Mouse (Mus musculus) hindbrain, embryonic 10.5 days (tissue): ENCODE measurements around the gene Dppa2. TPM values are rescaled to one million over a fixed set of nuclear protein-coding genes. Genes with fewer than 3 reads are reported as not detected.

ENCODE experiments used
- DNase-seq: peaks from one replicate; pipeline ENCODE4 v3.0.0-alpha.2; 2017; ENCODE audit warnings: low spot score
- H3K27ac ChIP-seq: fragments of 300-500 bp; sonication (generic); 2 replicates; pipeline ENCODE4 v1.5.1; 2016; ENCODE audit warnings: mild to moderate bottlenecking, moderate library complexity
- H3K27me3 ChIP-seq: fragments of 300-500 bp; sonication (generic); 2 replicates; pipeline ENCODE4 v1.6.1; 2016; ENCODE audit warnings: mild to moderate bottlenecking; ENCODE audit not compliant: poor library complexity, insufficient read depth, severe bottlenecking
- H3K36me3 ChIP-seq: fragments of 300-500 bp; sonication (generic); 2 replicates; pipeline ENCODE4 v1.6.1; 2016; ENCODE audit warnings: mild to moderate bottlenecking, moderate library complexity
- H3K4me1 ChIP-seq: fragments of 300-500 bp; sonication (generic); replicated peaks from 2 replicates; pipeline ENCODE4 v1.6.1; 2016; ENCODE audit warnings: mild to moderate bottlenecking
- H3K4me3 ChIP-seq: fragments of 300-500 bp; sonication (generic); 2 replicates; pipeline ENCODE4 v1.5.1; 2016; ENCODE audit warnings: mild to moderate bottlenecking, moderate library complexity
- H3K9me3 ChIP-seq: fragments of 300-500 bp; sonication (generic); 2 replicates; pipeline ENCODE4 v1.6.1; 2016; ENCODE audit warnings: mild to moderate bottlenecking, moderate library complexity
- WGBS: fragments of 180-500 bp; shearing (Covaris S2); methylation state at CpG from one replicate; pipeline ENCODE4 v1.1.7; 2016; 5-methylcytosine and 5-hydroxymethylcytosine counted together
- polyA plus RNA-seq: library from polyadenylated mRNA; unstranded; fragments of >200 nt; fragmentation: Nextera tagmentation; extraction: Ambion mirVana; gene quantifications from 2 replicates; pipeline ENCODE4 v1.2.1, GENCODE M21; 2016

Dppa2 gene
- not detected in 2 replicates for polyA plus RNA-seq

GRCm38 (mm10) chr16:48303509-48303908 lies at the start of gene Dppa2:
Gene Dppa2, plus strand, starts transcription at chr16:48303908.
- Histone ChIP-seq H3K9me3 (no peaks in the 10 kb centered on the region), H3K4me1 (no peaks in the 10 kb centered on the region), H3K27me3 (no peaks in the 10 kb centered on the region), H3K4me3 (no peak within 1 kb of the TSS), H3K36me3 (no peaks in the 10 kb centered on the region), H3K27ac (no peak within 1 kb of the TSS)
- DNase-seq: no peak
- WGBS: 83% methylated on average over 7 of the region's 7 CpGs

- Histone ChIP-seq H3K36me3 (no peaks in the 10 kb centered on the region), H3K27ac (no peak overlapping the region), H3K27me3 (no peaks in the 10 kb centered on the region), H3K9me3 (0 out of 2 replicates have a peak, but pooled peaks cover 5% of the 10 kb centered on the region), H3K4me1 (no peaks in the 10 kb centered on the region), H3K4me3 (no peak overlapping the region)
- 93% methylated on average over 5 of the region's 5 CpGs for WGBS
- DNase-seq: no peak
These were observed 49.1 kb upstream of the Dppa2 start for GRCm38 (mm10) chr16:48254584-48254983.

GRCm38 (mm10) chr16:48259519-48259918 lies 44.2 kb upstream of the Dppa2 start:
- Histone ChIP-seq H3K4me3 (no peak overlapping the region), H3K36me3 (no peaks in the 10 kb centered on the region), H3K9me3 (0 out of 2 replicates have a peak, but pooled peaks cover 5% of the 10 kb centered on the region), H3K27me3 (no peaks in the 10 kb centered on the region), H3K4me1 (no peaks in the 10 kb centered on the region), H3K27ac (no peak overlapping the region)
- 95% methylated on average over 4 of the region's 4 CpGs for WGBS
- DNase-seq: no peak

- no peak overlapping the region for H3K27ac ChIP-seq
- no peaks in the 10 kb centered on the region for H3K27me3 ChIP-seq
- no peak for DNase-seq
- 78% methylated on average over 1 of the region's 1 CpGs for WGBS
- no peak overlapping the region for H3K4me3 ChIP-seq
- no peaks in the 10 kb centered on the region for H3K36me3 ChIP-seq
- no peaks in the 10 kb centered on the region for H3K9me3 ChIP-seq
- H3K4me1 ChIP-seq: no peaks in the 10 kb centered on the region
These were observed 40.8 kb upstream of the Dppa2 start for GRCm38 (mm10) chr16:48262901-48263300.

- no peak for DNase-seq
- H3K27me3 ChIP-seq: no peaks in the 10 kb centered on the region
- WGBS: 88% methylated on average over 4 of the region's 4 CpGs
- no peaks in the 10 kb centered on the region for H3K36me3 ChIP-seq
- no peaks in the 10 kb centered on the region for H3K4me1 ChIP-seq
- no peak overlapping the region for H3K27ac ChIP-seq
- no peak overlapping the region for H3K4me3 ChIP-seq
- no peaks in the 10 kb centered on the region for H3K9me3 ChIP-seq
These were observed 37.9 kb upstream of the Dppa2 start for GRCm38 (mm10) chr16:48265856-48266255.

GRCm38 (mm10) chr16:48276940-48277339 lies 26.8 kb upstream of the Dppa2 start:
- H3K9me3 ChIP-seq: 0 out of 2 replicates have a peak, but pooled peaks cover 2% of the 10 kb centered on the region
- no peaks in the 10 kb centered on the region for H3K4me1 ChIP-seq
- H3K27ac ChIP-seq: no peak overlapping the region
- H3K4me3 ChIP-seq: no peak overlapping the region
- no peaks in the 10 kb centered on the region for H3K27me3 ChIP-seq
- WGBS: 78% methylated on average over 4 of the region's 4 CpGs
- no peaks in the 10 kb centered on the region for H3K36me3 ChIP-seq
- no peak for DNase-seq

GRCm38 (mm10) chr16:48280883-48281282 lies 22.8 kb upstream of the Dppa2 start:
- 97% methylated on average over 4 of the region's 4 CpGs for WGBS
- no peaks in the 10 kb centered on the region for H3K27me3 ChIP-seq

GRCm38 (mm10) chr16:48282801-48283200 lies 20.9 kb upstream of the Dppa2 start:
- Histone ChIP-seq H3K4me1 (no peaks in the 10 kb centered on the region), H3K9me3 (no peaks in the 10 kb centered on the region), H3K27ac (no peak overlapping the region), H3K36me3 (no peaks in the 10 kb centered on the region), H3K27me3 (no peaks in the 10 kb centered on the region), H3K4me3 (no peak overlapping the region)
- no peak for DNase-seq
- 77% methylated on average over 1 of the region's 1 CpGs for WGBS

More at GRCm38 (mm10) chr16:48280883-48281282, 22.8 kb upstream of the Dppa2 start:
- Histone ChIP-seq H3K36me3 (no peaks in the 10 kb centered on the region), H3K4me1 (no peaks in the 10 kb centered on the region), H3K27ac (no peak overlapping the region), H3K4me3 (no peak overlapping the region), H3K9me3 (no peaks in the 10 kb centered on the region)
- DNase-seq: no peak

- Histone ChIP-seq H3K27me3 (no peaks in the 10 kb centered on the region), H3K27ac (no peak within 1 kb of the TSS), H3K4me3 (no peak within 1 kb of the TSS), H3K36me3 (no peaks in the 10 kb centered on the region), H3K9me3 (no peaks in the 10 kb centered on the region), H3K4me1 (no peaks in the 10 kb centered on the region)
- WGBS: 79% methylated on average over 4 of the region's 4 CpGs
- DNase-seq: no peak
These were observed 20.2 kb upstream of the Dppa2 start, which contains the start of gene Dppa4 for GRCm38 (mm10) chr16:48283517-48283916. Gene Dppa4, plus strand, starts transcription at chr16:48283733.

GRCm38 (mm10) chr16:48285517-48285916 lies 18.2 kb upstream of the Dppa2 start:
- DNase-seq: no peak
- Histone ChIP-seq H3K4me1 (no peaks in the 10 kb centered on the region), H3K36me3 (no peaks in the 10 kb centered on the region), H3K4me3 (no peak overlapping the region), H3K27ac (no peak overlapping the region), H3K9me3 (no peaks in the 10 kb centered on the region), H3K27me3 (no peaks in the 10 kb centered on the region)
- WGBS: 92% methylated on average over 4 of the region's 4 CpGs

GRCm38 (mm10) chr16:48297384-48298136 lies 6.1 kb upstream of the Dppa2 start:
- Histone ChIP-seq H3K4me1 (no peaks in the 10 kb centered on the region), H3K9me3 (no peaks in the 10 kb centered on the region), H3K36me3 (no peaks in the 10 kb centered on the region), H3K27me3 (no peaks in the 10 kb centered on the region), H3K27ac (no peak overlapping the region), H3K4me3 (no peak overlapping the region)
- whole genome bisulfite sequencing: 81% methylated on average over 14 of the region's 14 CpGs
- no peak for DNase-seq

GRCm38 (mm10) chr16:48299884-48300283 lies 3.8 kb upstream of the Dppa2 start:
- WGBS: 89% methylated on average over 3 of the region's 3 CpGs
- Histone ChIP-seq H3K36me3 (no peaks in the 10 kb centered on the region), H3K4me1 (no peaks in the 10 kb centered on the region), H3K9me3 (no peaks in the 10 kb centered on the region), H3K27ac (no peak overlapping the region), H3K27me3 (no peaks in the 10 kb centered on the region), H3K4me3 (no peak overlapping the region)
- no peak for DNase-seq

- no peak overlapping the region for H3K4me3 ChIP-seq
- WGBS: 91% methylated on average over 3 of the region's 3 CpGs
- no peaks in the 10 kb centered on the region for H3K36me3 ChIP-seq
- no peaks in the 10 kb centered on the region for H3K9me3 ChIP-seq
- no peaks in the 10 kb centered on the region for H3K4me1 ChIP-seq
- no peak overlapping the region for H3K27ac ChIP-seq
- DNase-seq: no peak
- H3K27me3 ChIP-seq: no peaks in the 10 kb centered on the region
These were observed 275 bp downstream of the Dppa2 start for GRCm38 (mm10) chr16:48303983-48304382.
